10 mouse cellular contexts compared by ENCODE assay signal in the genomic region with DNA sequence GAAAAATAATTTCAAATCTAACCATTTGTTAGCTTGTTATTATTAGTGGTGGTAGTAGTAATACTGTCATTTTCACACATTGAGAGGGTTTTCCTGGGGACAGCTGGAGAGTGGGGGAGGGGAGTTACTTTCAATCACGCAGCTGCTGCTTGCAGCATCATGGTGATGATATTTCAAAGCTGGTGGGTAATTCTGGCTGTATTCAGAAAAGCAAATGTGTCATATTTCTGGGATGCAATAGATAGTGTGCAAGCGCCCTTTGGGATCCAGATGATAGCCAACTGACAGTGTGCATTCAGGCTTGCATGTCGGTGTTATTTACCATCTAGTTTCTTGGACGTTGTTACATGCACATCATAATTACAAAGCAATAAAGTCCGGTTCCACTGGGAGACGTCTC. TPM values are rescaled to one million over a fixed set of nuclear protein-coding genes. Genes with fewer than 3 reads are reported as not detected.
A peak's percentile ranks its signal among the peaks of the same experiment; 100 is the strongest.
DNase-seq lines count a peak whose midpoint lies in the region; ATAC-seq lines count a peak whose summit lies in the region.
"Had no signal": no experiment of that assay in that cellular context is flagged by ENCODE, and none has a peak within 500 bp of the region (broad histone marks: within the 10 kb centered on the region; RNA-seq: fewer than 3 reads in every experiment).

No protein-coding gene starts in this region.

- H3K4me1 ChIP-seq in forebrain, embryonic 14.5 days (ENCODE audit: control insufficient read depth, insufficient read depth, low read length) = peaks cover 36% of the 10 kb centered on the region
- peaks cover 17% of the 10 kb centered on the region for H3K4me1 ChIP-seq in liver, embryonic 12.5 days

- H3K27me3 ChIP-seq in forebrain, embryonic 14.5 days (replicated peaks; ENCODE audit: control insufficient read depth, insufficient read depth, low read length) = no peaks in the 10 kb centered on the region
- H3K27me3 ChIP-seq in liver, embryonic 12.5 days (replicated peaks) = no peaks in the 10 kb centered on the region
- H3K27me3 ChIP-seq: heart, embryonic 15.5 days; megakaryocyte, embryonic 14.5 days had no signal

- H3K4me2 ChIP-seq in forebrain, embryonic 14.5 days (ENCODE audit: low read length) = 0 out of 2 replicates have a peak overlapping the region, but pooled peaks have one; percentile 17
- H3K4me2 ChIP-seq in liver, embryonic 12.5 days = no peak overlapping the region
- H3K4me2 ChIP-seq: heart, embryonic 15.5 days had no signal

- 50% methylated on average over 6 of the region's 6 CpGs for WGBS in forebrain, embryonic 14.5 days
- 78% methylated on average over 6 of the region's 6 CpGs for WGBS in liver, embryonic 12.5 days (ENCODE audit: insufficient replicate concordance)

- H3K9me3 ChIP-seq in forebrain, embryonic 14.5 days (replicated peaks; ENCODE audit: control insufficient read depth, low read length) = no peaks in the 10 kb centered on the region
- H3K9me3 ChIP-seq in liver, embryonic 12.5 days (replicated peaks) = no peaks in the 10 kb centered on the region
- H3K9me3 ChIP-seq: G1E; heart, embryonic 15.5 days had no signal

- H3K27ac ChIP-seq in forebrain, embryonic 14.5 days (ENCODE audit: low read depth, low read length) = peak overlapping the region; percentile 57
- H3K27ac ChIP-seq in liver, embryonic 12.5 days = no peak overlapping the region
- H3K27ac ChIP-seq: heart, embryonic 15.5 days had no signal

- peak; percentile 11 to 12 for DNase-seq in left cerebral cortex, postnatal 25 days (ENCODE audit: low spot score in 2 of 2)
- DNase-seq in left cerebral cortex, adult 11 months (ENCODE audit: low spot score) = no peak
- peak; percentile 77 for DNase-seq in forebrain, embryonic 14.5 days (ENCODE audit: low spot score)
- peak; percentile 35 for DNase-seq in layer of hippocampus, adult 9-10 months (ENCODE audit: low spot score)
- peak; percentile 45 for DNase-seq in retina, embryonic 14.5 days (ENCODE audit: low spot score)
- no peak for DNase-seq in urinary bladder, postnatal 14 days (ENCODE audit: low spot score)

- ATAC-seq in forebrain, embryonic 14.5 days = peak; percentile 19; the same call in 1 of the 2 replicates
- no peak for ATAC-seq in liver, embryonic 12.5 days

- no peak overlapping the region for H3K9ac ChIP-seq in forebrain, embryonic 14.5 days (ENCODE audit: low read length)
- no peak overlapping the region for H3K9ac ChIP-seq in liver, embryonic 12.5 days
- H3K9ac ChIP-seq: heart, embryonic 15.5 days had no signal

- intact Hi-C loops in left cerebral cortex, postnatal 25 days (cut with DNase I) = no loop called here

- no peaks in the 10 kb centered on the region for H3K36me3 ChIP-seq in forebrain, embryonic 14.5 days (ENCODE audit: control insufficient read depth, insufficient read depth, low read length)
- no peaks in the 10 kb centered on the region for H3K36me3 ChIP-seq in liver, embryonic 12.5 days
- H3K36me3 ChIP-seq: heart, embryonic 15.5 days had no signal

- no peak overlapping the region for H3K4me3 ChIP-seq in forebrain, embryonic 14.5 days (ENCODE audit: low read depth, low read length)
- H3K4me3 ChIP-seq in liver, embryonic 12.5 days = no peak overlapping the region
- H3K4me3 ChIP-seq: heart, embryonic 15.5 days; megakaryocyte, embryonic 14.5 days had no signal

RNA-seq across cellular contexts. Expression of gene Rhbdd1, which starts 4.2 kb away (rescaled TPM):
- 1 to 10 TPM; 6.3 to 7.1 TPM for total RNA-seq in left cerebral cortex, postnatal 25 days (2021)
- polyA plus RNA-seq in forebrain, embryonic 14.5 days (2014; fragmentation: Nextera tagmentation; extraction: Ambion mirVana) = 4.0 and 4.2 TPM in 2 replicates
- 11.8 and 13.3 TPM in 2 replicates for polyA plus RNA-seq in liver, embryonic 12.5 days (2016; fragmentation: Nextera tagmentation; extraction: Ambion mirVana)

RNA-seq across cellular contexts. Expression of gene Irs1, which starts 29.2 kb away (rescaled TPM):
- total RNA-seq in left cerebral cortex, postnatal 25 days (2021) = 10 to 100 TPM; 17.3 to 17.4 TPM
- 6.3 and 7.7 TPM in 2 replicates for polyA plus RNA-seq in forebrain, embryonic 14.5 days (2014; fragmentation: Nextera tagmentation; extraction: Ambion mirVana)
- polyA plus RNA-seq in liver, embryonic 12.5 days (2016; fragmentation: Nextera tagmentation; extraction: Ambion mirVana) = 1.8 and 1.9 TPM in 2 replicates
- polyA plus RNA-seq: G1E had no signal

Comparison
In these comparisons a context has a peak if more than half of its experiments do, and no peak if none do; other contexts are left out.
1. DNase-seq: peak in left cerebral cortex, postnatal 25 days (2 of 2), forebrain, embryonic 14.5 days (single experiment), layer of hippocampus, adult 9-10 months (single experiment) and retina, embryonic 14.5 days (single experiment); none in left cerebral cortex, adult 11 months (single experiment) and urinary bladder, postnatal 14 days (single experiment).